Mouse (Mus musculus): ENCODE data around the gene Actr3b.

- TF ChIP-seq CTCF (IDR thresholded peaks at IDR 0.05; ENCODE audit: low read depth, low read length), result no peak
- TF ChIP-seq EP300 (IDR thresholded peaks at IDR 0.05; ENCODE audit: insufficient read depth, low read depth, low read length), result no peak
- TF ChIP-seq POLR2A (IDR thresholded peaks at IDR 0.05; ENCODE audit: insufficient read depth, low read length), result no peak
These were observed 126.9 kb downstream of the Actr3b start for GRCm38 (mm10) chr5:25886708-25887107.

Data from ES-Bruce4 (cell line).